Mouse (Mus musculus) heart, postnatal 25 days (tissue): ENCODE measurements around the gene Arhgap8. TPM values are rescaled to one million over a fixed set of nuclear protein-coding genes. Genes with fewer than 3 reads are reported as not detected.

ENCODE experiments used
- DNase-seq: peaks from one replicate; pipeline ENCODE4 v3.0.0; 2022; ENCODE audit warnings: low spot score
- intact Hi-C: fragments of 180-260 bp; cut with DNase I; formaldehyde crosslinking; loops from one replicate; pipeline ENCODE4 v1.15.1; 2025
- total RNA-seq, 2 experiments: library from RNA; stranded (reverse); gene quantifications; 2 replicates each; pipeline ENCODE4 v1.2.3; 2021

Arhgap8 gene
- total RNA-seq, 2 experiments from 2014 or later = 0.55 to 1.1 TPM

GRCm38 (mm10) chr15:84772191-84773111 lies 52.6 kb downstream of the Arhgap8 start:
- DNase-seq = no peak
- intact Hi-C loops = no loop called here

DNA sequence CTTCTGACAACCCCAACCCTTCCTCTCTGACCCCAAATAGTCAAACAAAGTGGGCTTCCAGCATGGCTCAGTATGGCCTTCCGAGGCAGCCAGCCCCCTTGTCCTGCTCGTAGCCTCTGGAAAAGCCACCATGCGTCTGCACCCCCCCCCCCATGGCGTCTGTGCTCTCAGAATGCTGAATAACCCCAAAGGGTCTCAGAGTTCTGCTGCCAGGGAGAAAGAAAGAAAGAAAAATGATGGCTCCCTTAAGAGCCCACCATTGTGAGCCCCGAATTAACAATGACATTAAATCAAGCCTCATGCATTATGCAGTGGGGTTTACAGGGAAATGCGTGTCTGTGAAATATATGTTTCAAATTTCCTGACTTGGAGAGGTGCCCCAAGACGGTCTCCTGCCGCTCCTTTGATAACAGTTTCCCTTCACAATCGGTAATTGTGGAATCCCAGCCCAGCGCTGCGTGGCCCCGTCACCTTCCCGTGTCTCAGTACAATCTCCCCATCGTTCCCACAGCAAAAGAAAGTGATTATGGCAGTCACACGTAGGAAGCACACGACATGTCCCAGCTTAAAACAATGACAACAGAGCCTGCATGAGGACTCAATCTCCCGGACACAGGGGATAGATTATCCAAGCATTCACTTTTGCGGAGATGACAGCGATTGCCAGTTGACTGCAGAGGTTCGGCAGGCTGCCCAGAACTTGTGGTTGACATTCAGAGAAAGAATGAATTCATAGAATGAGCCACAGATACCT lies 55.7 kb downstream of the Arhgap8 start:
- no peak for DNase-seq
- intact Hi-C loops = no loop called here

DNA sequence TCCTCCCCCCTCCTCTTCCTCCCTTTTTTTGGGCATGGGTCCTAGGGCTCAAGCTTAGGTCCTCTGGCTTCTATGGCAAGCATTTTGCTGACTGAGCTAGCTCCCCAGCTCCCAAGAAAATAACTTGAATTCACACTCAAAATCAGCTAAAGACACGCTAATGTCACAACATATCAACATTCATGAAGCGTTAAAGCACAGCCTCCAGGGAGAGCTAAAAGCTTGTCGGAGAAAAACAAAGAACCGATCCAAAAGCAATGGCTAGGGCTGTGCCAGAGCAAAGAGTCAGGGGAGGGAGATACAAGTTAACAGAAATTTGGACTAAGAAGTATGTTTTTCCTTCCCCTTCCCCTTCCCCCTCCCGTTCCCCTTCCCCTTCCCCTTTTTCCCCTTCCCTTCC lies 58.7 kb downstream of the Arhgap8 start:
- no peak for DNase-seq
- intact Hi-C loops = no loop called here

- intact Hi-C loops = no loop called here
- DNase-seq = no peak
These were observed 65.0 kb downstream of the Arhgap8 start for GRCm38 (mm10) chr15:84784812-84785211.

- DNase-seq = no peak
- intact Hi-C loops = no loop called here
These were observed 67.3 kb downstream of the Arhgap8 start for GRCm38 (mm10) chr15:84787161-84787560.

DNA sequence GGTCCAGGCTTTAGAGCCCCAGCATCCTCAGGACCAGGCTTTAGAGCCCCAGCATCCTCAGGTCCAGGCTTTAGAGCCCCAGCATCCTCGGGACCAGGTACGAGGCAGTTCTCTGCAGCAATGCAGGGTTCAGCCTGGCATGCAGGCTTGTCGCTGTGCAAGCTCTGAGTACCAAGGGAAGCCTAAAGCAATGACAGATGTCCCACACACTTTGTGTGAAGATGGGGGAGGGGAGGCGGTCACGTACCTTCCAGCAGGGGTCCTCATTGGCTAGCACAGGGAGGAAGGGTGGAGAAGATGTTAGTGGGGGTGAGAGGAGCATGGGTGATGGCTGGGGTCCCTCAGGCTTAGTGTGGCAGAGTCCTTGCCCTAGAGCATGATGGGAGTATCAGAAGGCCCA lies 73.8 kb downstream of the Arhgap8 start:
- no peak for DNase-seq
- intact Hi-C loops = no loop called here

- intact Hi-C loops = no loop called here
- DNase-seq = no peak
These were observed 80.3 kb downstream of the Arhgap8 start for GRCm38 (mm10) chr15:84800132-84800531.

GRCm38 (mm10) chr15:84803685-84804084 lies 83.8 kb downstream of the Arhgap8 start:
- intact Hi-C loops = loop anchor here (1.0 kb wide), 1 partner anchor 88 kb away; no protein-coding TSS in a partner anchor
- no peak for DNase-seq

DNA sequence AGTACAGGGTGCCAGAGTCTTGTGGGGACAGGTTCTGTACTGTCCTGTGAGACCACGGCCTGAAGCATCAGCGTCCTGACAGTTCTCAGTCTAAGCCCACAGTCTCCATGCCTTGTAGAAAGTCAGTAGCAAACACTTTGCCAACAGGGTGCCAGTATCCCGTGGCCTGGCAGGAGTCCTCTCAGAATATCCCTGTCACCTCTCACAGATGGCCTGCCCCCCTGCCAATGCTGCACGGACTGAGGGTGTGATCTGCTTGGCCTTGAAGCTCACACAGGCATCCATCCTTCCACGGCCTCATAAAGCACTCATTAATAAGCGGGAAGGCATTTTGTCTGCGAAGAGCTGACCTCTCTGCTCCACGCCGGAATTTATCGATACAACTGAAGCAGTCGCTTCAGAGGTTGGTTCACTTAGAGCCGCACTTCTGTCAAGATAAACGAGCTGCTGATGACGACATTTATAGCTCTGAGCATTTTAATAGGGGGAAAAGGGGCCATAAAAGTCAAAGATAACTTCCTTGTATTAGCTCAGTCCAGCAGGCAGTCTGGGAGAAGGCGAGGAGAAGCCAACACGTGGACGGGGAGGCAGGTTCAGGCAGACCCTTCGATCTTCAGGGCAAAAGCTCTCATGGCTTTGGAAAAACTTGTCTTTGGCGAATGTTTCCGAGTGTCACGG lies 89.6 kb downstream of the Arhgap8 start:
- no peak for DNase-seq
- intact Hi-C loops = no loop called here

DNA sequence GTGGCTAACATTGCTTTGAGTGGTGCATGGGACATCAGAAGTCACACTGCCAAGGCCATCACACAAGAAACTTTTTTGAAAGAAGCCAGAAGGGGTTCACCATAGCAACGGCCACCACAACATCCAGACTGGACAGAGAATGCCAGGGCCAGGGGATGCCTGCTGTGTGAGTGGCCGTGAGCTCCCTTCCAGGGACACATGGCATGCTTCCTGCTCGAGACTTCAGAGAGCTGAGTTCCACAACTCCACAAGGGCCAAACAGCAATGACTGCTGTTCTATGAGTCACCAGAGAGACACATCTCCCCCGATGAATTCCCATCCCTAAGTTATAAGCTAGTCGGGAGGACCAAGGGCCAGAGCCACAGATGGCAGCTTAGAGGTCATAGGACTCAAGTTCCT lies 91.3 kb downstream of the Arhgap8 start:
- DNase-seq = no peak
- intact Hi-C loops = no loop called here

DNA sequence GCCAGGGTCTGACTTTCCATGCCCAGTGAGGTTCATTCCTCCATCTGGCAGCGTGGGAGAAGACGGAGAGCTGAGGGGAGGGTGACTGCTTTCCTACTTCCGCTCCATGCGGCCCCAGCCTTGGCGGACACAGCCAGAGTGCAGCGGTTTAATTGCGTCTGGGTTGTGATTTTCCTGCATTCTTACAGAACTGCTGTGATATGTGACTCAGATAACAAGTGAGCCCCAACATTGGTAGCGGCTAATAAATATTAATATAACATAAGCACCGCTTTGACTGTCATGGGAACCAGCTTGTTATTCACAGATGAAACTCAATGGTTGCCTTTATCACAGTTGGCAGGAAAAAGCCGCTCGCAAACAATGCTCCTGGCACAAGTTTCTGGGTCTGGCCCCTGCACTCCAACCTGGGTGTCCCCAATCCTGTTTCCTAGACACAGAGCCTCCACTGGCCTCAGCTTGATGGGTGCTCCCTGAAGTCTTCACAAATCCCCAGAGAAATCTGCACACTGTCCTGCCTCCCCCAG lies 93.0 kb downstream of the Arhgap8 start:
- DNase-seq = no peak
- intact Hi-C loops = no loop called here

- DNase-seq = no peak
- intact Hi-C loops = no loop called here
These were observed 95.3 kb downstream of the Arhgap8 start for GRCm38 (mm10) chr15:84815171-84815570.

GRCm38 (mm10) chr15:84817589-84817988 lies 97.7 kb downstream of the Arhgap8 start:
- intact Hi-C loops = no loop called here
- DNase-seq = no peak

DNA sequence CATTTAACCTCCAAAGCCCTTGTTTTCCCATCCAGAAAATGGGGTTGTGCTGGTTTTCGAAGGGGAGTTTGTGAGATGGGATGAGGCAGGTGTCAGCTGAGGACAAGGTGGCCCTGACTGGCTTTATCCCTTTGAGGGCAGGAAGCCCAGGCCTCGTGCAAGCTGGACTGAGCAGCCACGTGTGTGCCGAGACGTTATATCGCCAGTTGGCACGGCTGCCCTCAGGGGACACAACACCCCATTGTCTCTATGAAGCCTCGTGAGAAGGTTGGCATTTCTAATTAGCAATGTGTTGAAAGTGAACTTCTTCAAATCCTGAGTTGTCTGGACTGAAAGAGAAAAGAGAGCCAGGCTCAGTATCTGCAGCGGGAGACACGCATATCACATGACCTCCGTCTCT lies 98.4 kb downstream of the Arhgap8 start:
- no peak for DNase-seq
- intact Hi-C loops = no loop called here

DNA sequence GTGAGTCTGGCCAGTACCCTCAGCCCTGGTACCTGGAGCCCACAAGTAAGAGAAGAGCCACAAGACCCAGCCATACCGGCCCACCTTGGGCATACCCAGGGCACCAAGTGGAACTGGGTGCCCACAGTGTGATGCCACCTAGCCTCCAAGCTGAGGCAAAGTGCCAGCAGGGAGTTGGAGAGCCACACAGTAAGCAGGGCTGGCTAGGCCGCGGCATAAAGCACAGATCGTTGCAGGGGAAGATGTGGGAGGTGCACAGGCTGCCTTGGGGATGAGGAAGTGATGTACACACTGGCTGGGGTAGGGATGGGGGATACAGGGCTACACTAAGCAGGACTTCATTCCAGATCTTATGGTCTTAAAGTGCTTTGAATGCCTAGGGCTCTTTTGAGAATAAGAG lies 101.0 kb downstream of the Arhgap8 start:
- intact Hi-C loops = no loop called here
- DNase-seq = no peak

Other genes with a start within 250 kb of the Arhgap8 start
- gene Rtl6, start 162.2 kb upstream of the Arhgap8 start, total RNA-seq = 1 to 10 TPM; 6.5 to 7.2 TPM
- gene Prr5, start 50.4 kb upstream of the Arhgap8 start, total RNA-seq = 1 to 10 TPM; 3.1 to 3.4 TPM
- 1 to 10 TPM; 1.7 to 2.4 TPM for gene Phf21b, start 136.0 kb downstream of the Arhgap8 start, total RNA-seq
- gene Gm29666, start 200.0 kb downstream of the Arhgap8 start, total RNA-seq = under 1 TPM; 0.22 to 0.23 TPM
- gene Nup50, start 203.4 kb downstream of the Arhgap8 start, total RNA-seq = 10 to 100 TPM; 14.6 to 17.5 TPM